Mouse (Mus musculus) frontal cortex, adult (tissue): ENCODE data around the gene Nup210.
A peak's percentile ranks its signal among the peaks of the same experiment; 100 is the strongest.

ENCODE experiments used
- ATAC-seq: cut with Nextera tagmentation; 2 replicates; pipeline ENCODE4 v1.9.2; 2017; ENCODE audit warnings: mild to moderate bottlenecking, moderate library complexity, mixed read lengths; ENCODE audit not compliant: low TSS enrichment

Gene Nup210

GRCm38 (mm10) chr6:91116244-91117145, at the start of gene Nup210:
Gene Nup210, minus strand, starts transcription at chr6:91116829.
- peak; percentile 95 for ATAC-seq

GRCm38 (mm10) chr6:91165210-91165609, 48.6 kb upstream of the Nup210 start:
- peak; percentile 73 for ATAC-seq

GRCm38 (mm10) chr6:91164584-91164983, 48.0 kb upstream of the Nup210 start:
- ATAC-seq = 0 out of 2 replicates have a peak, but pooled peaks have one; percentile 28

- ATAC-seq = no peak
These were observed 46.7 kb upstream of the Nup210 start for GRCm38 (mm10) chr6:91163195-91163911.

GRCm38 (mm10) chr6:91162314-91162713, 45.7 kb upstream of the Nup210 start:
- ATAC-seq = no peak

- no peak for ATAC-seq
These were observed 45.0 kb upstream of the Nup210 start for GRCm38 (mm10) chr6:91161506-91162235.

GRCm38 (mm10) chr6:91160976-91161375, 44.3 kb upstream of the Nup210 start:
- ATAC-seq = no peak

GRCm38 (mm10) chr6:91160399-91160798, 43.8 kb upstream of the Nup210 start:
- ATAC-seq = no peak

GRCm38 (mm10) chr6:91159047-91159446, 42.4 kb upstream of the Nup210 start:
- no peak for ATAC-seq

GRCm38 (mm10) chr6:91157237-91157570, 40.6 kb upstream of the Nup210 start:
- 0 out of 2 replicates have a peak, but pooled peaks have one; percentile 0 for ATAC-seq

GRCm38 (mm10) chr6:91156554-91157236, 40.1 kb upstream of the Nup210 start, which contains the start of gene Hdac11:
Gene Hdac11, plus strand, starts transcription at chr6:91156665.
- ATAC-seq = peak; percentile 66

GRCm38 (mm10) chr6:91156062-91156461, 39.4 kb upstream of the Nup210 start:
- no peak for ATAC-seq

GRCm38 (mm10) chr6:91155286-91155685, 38.7 kb upstream of the Nup210 start:
- no peak for ATAC-seq

- no peak for ATAC-seq
These were observed 38.1 kb upstream of the Nup210 start for GRCm38 (mm10) chr6:91154685-91155084.

GRCm38 (mm10) chr6:91153549-91154064, 37.0 kb upstream of the Nup210 start:
- peak; percentile 70 for ATAC-seq

GRCm38 (mm10) chr6:91152892-91153548, 36.4 kb upstream of the Nup210 start:
- peak; percentile 32 for ATAC-seq

- ATAC-seq = peak; percentile 25; the same call in 1 of the 2 replicates
These were observed 30.6 kb upstream of the Nup210 start for GRCm38 (mm10) chr6:91147152-91147770.

GRCm38 (mm10) chr6:91146443-91147151, 30.0 kb upstream of the Nup210 start:
- ATAC-seq = peak; percentile 62; the same call in 1 of the 2 replicates

GRCm38 (mm10) chr6:91145572-91145971, 28.9 kb upstream of the Nup210 start:
- no peak for ATAC-seq
